Mouse (Mus musculus) heart, postnatal 25 days (tissue): ENCODE results near the gene Prr3. TPM values are rescaled to one million over a fixed set of nuclear protein-coding genes. Genes with fewer than 3 reads are reported as not detected.
"Not testable (repeated sequence)": the region's sequence is repeated elsewhere in the genome, so short reads cannot be mapped to it uniquely, and the experiment has no call there.

ENCODE experiments used
- DNase-seq: peaks from one replicate; pipeline ENCODE4 v3.0.0; 2022; ENCODE audit warnings: low spot score
- intact Hi-C: fragments of 180-260 bp; cut with DNase I; formaldehyde crosslinking; loops from one replicate; pipeline ENCODE4 v1.15.1; 2025
- microRNA-seq: library from miRNA; unstranded; fragments of <30 nt; microRNA quantifications from one replicate; pipeline ENCODE4 v1.2.0, GENCODE M21; 2022
- total RNA-seq, 2 experiments: library from RNA; stranded (reverse); gene quantifications; 2 replicates each; pipeline ENCODE4 v1.2.3; 2021

The Prr3 gene
- total RNA-seq, 2 experiments from 2014 or later, result 3.8 to 4.4 TPM

- DNase-seq, intact Hi-C loops: not testable (repeated sequence)
These were observed 27.5 kb downstream of the Prr3 start for GRCm38 (mm10) chr17:35952559-35952958.

- DNase-seq, intact Hi-C loops: not testable (repeated sequence)
These were observed 29.1 kb downstream of the Prr3 start for GRCm38 (mm10) chr17:35950946-35951345.

GRCm38 (mm10) chr17:35939941-35940340 is 40.1 kb downstream of the Prr3 start:
- intact Hi-C loops, result loop anchor here (10.0 kb wide), 1 partner anchor 125 kb away; no protein-coding TSS in a partner anchor
- DNase-seq, result no peak

- intact Hi-C loops, result loop anchor here (10.0 kb wide), 1 partner anchor 126 kb away; no protein-coding TSS in a partner anchor
- DNase-seq, result no peak
These were observed 40.9 kb downstream of the Prr3 start for GRCm38 (mm10) chr17:35939108-35939507.

- intact Hi-C loops, result loop anchor here (1.0 to 10.0 kb wide), 2 partner anchors 55 to 127 kb away; no protein-coding TSS in a partner anchor
- no peak for DNase-seq
These were observed 42.2 kb downstream of the Prr3 start for GRCm38 (mm10) chr17:35937700-35938348.

- intact Hi-C loops, result loop anchor here (10.0 kb wide), 1 partner anchor 129 kb away; no protein-coding TSS in a partner anchor
- DNase-seq, result not testable (repeated sequence)
These were observed 44.3 kb downstream of the Prr3 start for GRCm38 (mm10) chr17:35935763-35936162.

- DNase-seq, result no peak
- intact Hi-C loops, result loop anchor here (10.0 kb wide), 1 partner anchor 132 kb away; no protein-coding TSS in a partner anchor
These were observed 47.4 kb downstream of the Prr3 start for GRCm38 (mm10) chr17:35932608-35933007.

- DNase-seq, result no peak
- intact Hi-C loops, result loop anchor here (10.0 kb wide), 1 partner anchor 134 kb away; no protein-coding TSS in a partner anchor
These were observed 49.4 kb downstream of the Prr3 start for GRCm38 (mm10) chr17:35930627-35931026.

GRCm38 (mm10) chr17:35929534-35929933 is 50.5 kb downstream of the Prr3 start:
- intact Hi-C loops, result no loop called here

GRCm38 (mm10) chr17:35927471-35927870 is 52.6 kb downstream of the Prr3 start:
- DNase-seq, result no peak
- intact Hi-C loops, result no loop called here

More at GRCm38 (mm10) chr17:35929534-35929933, 50.5 kb downstream of the Prr3 start:
- DNase-seq, result no peak

GRCm38 (mm10) chr17:35923281-35923680 is 56.8 kb downstream of the Prr3 start:
- intact Hi-C loops, result loop anchor here (5.0 kb wide), 1 partner anchor 59 kb away; the partner anchor contains the start of gene Prr3
- no peak for DNase-seq

- intact Hi-C loops, result loop anchor here (5.0 kb wide), 1 partner anchor 60 kb away; the partner anchor contains the start of gene Prr3
These were observed 57.5 kb downstream of the Prr3 start for GRCm38 (mm10) chr17:35922566-35922965.

More at GRCm38 (mm10) chr17:35922566-35922965, 57.5 kb downstream of the Prr3 start:
- DNase-seq, result no peak

Small RNAs within 50 kb of the gene (microRNA-seq; reads per million reads assigned to microRNA genes)
- gene Mir877, result 60.6 reads per million, percentile 51 among the genes with 10 or more reads in this experiment

Other genes with a start within 250 kb of the Prr3 start
- 10 to 100 TPM; 21.7 to 39.7 TPM for gene Ier3, start 158.6 kb downstream of the Prr3 start, total RNA-seq
- gene Flot1, start 157.0 kb downstream of the Prr3 start, total RNA-seq, result 100 to 1,000 TPM; 125 to 141 TPM
- gene Tubb5, start 141.9 kb downstream of the Prr3 start, total RNA-seq, result 100 to 1,000 TPM; 102 to 103 TPM
- 10 to 100 TPM; 11.8 to 14.6 TPM for gene Mdc1, start 138.7 kb downstream of the Prr3 start, total RNA-seq
- gene Nrm, start 118.9 kb downstream of the Prr3 start, total RNA-seq, result 1 to 10 TPM; 2.3 to 2.8 TPM
- gene Ppp1r18, start 114.6 kb downstream of the Prr3 start, total RNA-seq, result 10 to 100 TPM; 11.9 to 16.6 TPM
- 10 to 100 TPM; 19.2 to 20.1 TPM for gene Dhx16, start 100.4 kb downstream of the Prr3 start, total RNA-seq
- gene 2310061I04Rik, start 82.8 kb downstream of the Prr3 start, total RNA-seq, result 100 to 1,000 TPM; 112 to 116 TPM
- gene Atat1, start 70.2 kb downstream of the Prr3 start, total RNA-seq, result 1 to 10 TPM; 7.7 TPM
- 10 to 100 TPM; 51.7 to 55.3 TPM for gene Mrps18b, start 63.8 kb downstream of the Prr3 start, total RNA-seq
- gene Ppp1r10, start 63.8 kb downstream of the Prr3 start, total RNA-seq, result 10 to 100 TPM; 30.4 to 34.5 TPM
- 10 to 100 TPM; 64.2 to 66.6 TPM for gene Abcf1, start 10.5 kb downstream of the Prr3 start, total RNA-seq
- gene Gnl1, start 385 bp downstream of the Prr3 start, total RNA-seq, result 10 to 100 TPM; 26.4 to 26.6 TPM
- gene H2-T24, start 40.3 kb upstream of the Prr3 start, total RNA-seq, result 1 to 10 TPM; 7.4 to 7.5 TPM
- gene H2-T23, start 52.6 kb upstream of the Prr3 start, total RNA-seq, result 10 to 100 TPM; 20.2 to 25.6 TPM
- 1 to 10 TPM; 7.4 to 7.8 TPM for gene H2-T22, start 62.5 kb upstream of the Prr3 start, total RNA-seq
- gene Gm6034, start 62.7 kb upstream of the Prr3 start, total RNA-seq, result not detected
- 1 to 10 TPM; 2.6 to 2.9 TPM for gene Gm11127, start 78.1 kb upstream of the Prr3 start, total RNA-seq
- not detected for gene Gm19684, start 141.4 kb upstream of the Prr3 start, total RNA-seq
- gene Gm7030, start 149.2 kb upstream of the Prr3 start, total RNA-seq, result not detected
- gene Gm8909, start 188.3 kb upstream of the Prr3 start, total RNA-seq, result not detected
- gene H2-T3, start 210.1 kb upstream of the Prr3 start, total RNA-seq, result not detected